Mouse (Mus musculus) urinary bladder, postnatal 4 days (tissue): ENCODE data around the gene Gbgt1.
A peak's percentile ranks its signal among the peaks of the same experiment; 100 is the strongest.
"Not testable (repeated sequence)": the region's sequence is repeated elsewhere in the genome, so short reads cannot be mapped to it uniquely, and the experiment has no call there.

ENCODE experiments used
- DNase-seq, 2 experiments: peaks; one replicate each; pipeline ENCODE4 v3.0.0; 2021 to 2022; ENCODE audit warnings: low spot score in 2 of 2

The Gbgt1 gene

GRCm38 (mm10) chr2:28498431-28498830, 1.7 kb downstream of the Gbgt1 start:
- peak in 1 of 2 experiments; percentile 39 for DNase-seq

DNA sequence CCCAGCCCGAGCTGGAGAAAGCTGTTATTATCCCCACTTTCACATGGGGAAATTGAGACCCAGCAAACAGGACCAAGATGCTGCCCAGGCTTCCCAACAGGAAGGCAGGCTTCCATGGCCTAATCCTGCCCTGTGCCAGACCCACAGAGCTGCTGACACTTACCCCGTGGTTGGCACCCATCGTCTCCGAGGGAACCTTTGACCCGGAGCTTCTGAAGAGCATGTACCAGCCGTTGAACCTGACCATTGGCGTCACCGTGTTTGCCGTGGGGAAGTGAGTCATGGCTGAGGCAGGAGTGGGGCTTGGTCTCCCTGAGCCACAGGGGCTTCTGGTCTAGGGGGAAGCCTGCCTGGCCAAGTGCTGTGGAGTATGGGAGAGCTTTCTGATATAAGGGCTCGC, 6.3 kb downstream of the Gbgt1 start:
- peak; percentile 15 to 56 for DNase-seq

- DNase-seq, result peak; percentile 12 to 53
These were observed 8.0 kb downstream of the Gbgt1 start for GRCm38 (mm10) chr2:28504676-28505075.

GRCm38 (mm10) chr2:28505795-28506194, 9.1 kb downstream of the Gbgt1 start, which contains the start of gene Gm10134:
Gm10134 (plus strand) TSS chr2:28506095.
- DNase-seq, result no peak

- DNase-seq, result peak; percentile 10 to 30
These were observed 9.6 kb downstream of the Gbgt1 start for GRCm38 (mm10) chr2:28506291-28506690.

DNA sequence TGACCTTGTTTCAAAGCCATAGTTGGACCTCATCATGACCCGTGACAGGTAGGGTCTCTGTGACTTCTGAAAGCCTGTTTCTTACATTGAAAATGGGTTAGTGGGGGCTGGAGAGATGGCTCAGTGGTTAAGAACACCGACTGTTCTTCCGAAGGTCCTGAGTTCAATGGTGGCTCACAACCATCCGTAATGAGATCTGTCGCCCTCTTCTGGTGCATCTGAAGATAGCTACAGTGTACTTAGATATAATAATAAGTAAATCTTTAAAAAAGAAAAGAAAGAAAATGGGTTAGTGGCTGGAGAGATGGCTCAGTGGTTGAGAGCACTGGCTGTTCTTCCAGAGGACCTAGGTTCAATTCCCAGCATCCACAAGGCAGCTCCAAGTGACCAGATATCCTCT, 14.9 kb downstream of the Gbgt1 start:
- DNase-seq, result not testable (repeated sequence)

- DNase-seq, result peak in 1 of 2 experiments; percentile 55
These were observed 16.2 kb downstream of the Gbgt1 start, which contains the start of gene Ralgds for GRCm38 (mm10) chr2:28512798-28513401. Ralgds (plus strand) TSS chr2:28513125.

GRCm38 (mm10) chr2:28513431-28514370, 17.0 kb downstream of the Gbgt1 start:
- no peak for DNase-seq

DNA sequence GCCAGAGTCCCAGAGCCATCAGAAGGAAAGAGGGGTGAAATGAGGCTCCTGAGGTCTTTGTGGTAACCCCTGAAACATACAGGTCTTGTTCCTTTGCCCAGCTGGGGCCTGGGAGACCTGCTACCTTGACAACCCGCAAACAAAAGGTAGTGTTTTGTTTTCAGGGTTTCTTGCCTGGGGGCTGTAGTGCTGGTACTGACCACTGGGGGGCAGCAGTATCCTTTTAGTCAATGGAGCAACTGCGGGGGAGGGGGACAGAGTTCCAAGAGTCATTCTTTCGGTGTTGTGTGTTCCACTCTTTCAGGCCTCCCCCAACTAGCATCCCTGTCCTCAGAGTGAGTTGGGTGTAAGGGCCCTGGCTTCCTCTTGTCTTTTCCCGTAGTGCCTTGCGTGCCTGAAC, 17.8 kb downstream of the Gbgt1 start:
- DNase-seq, result peak; percentile 70 to 90

- DNase-seq, result peak; percentile 60 to 85
These were observed 20.7 kb downstream of the Gbgt1 start for GRCm38 (mm10) chr2:28517206-28517909.

- DNase-seq, result no peak
These were observed 21.5 kb downstream of the Gbgt1 start for GRCm38 (mm10) chr2:28518231-28518630.

- DNase-seq, result no peak
These were observed 23.9 kb downstream of the Gbgt1 start for GRCm38 (mm10) chr2:28520581-28520980.

DNA sequence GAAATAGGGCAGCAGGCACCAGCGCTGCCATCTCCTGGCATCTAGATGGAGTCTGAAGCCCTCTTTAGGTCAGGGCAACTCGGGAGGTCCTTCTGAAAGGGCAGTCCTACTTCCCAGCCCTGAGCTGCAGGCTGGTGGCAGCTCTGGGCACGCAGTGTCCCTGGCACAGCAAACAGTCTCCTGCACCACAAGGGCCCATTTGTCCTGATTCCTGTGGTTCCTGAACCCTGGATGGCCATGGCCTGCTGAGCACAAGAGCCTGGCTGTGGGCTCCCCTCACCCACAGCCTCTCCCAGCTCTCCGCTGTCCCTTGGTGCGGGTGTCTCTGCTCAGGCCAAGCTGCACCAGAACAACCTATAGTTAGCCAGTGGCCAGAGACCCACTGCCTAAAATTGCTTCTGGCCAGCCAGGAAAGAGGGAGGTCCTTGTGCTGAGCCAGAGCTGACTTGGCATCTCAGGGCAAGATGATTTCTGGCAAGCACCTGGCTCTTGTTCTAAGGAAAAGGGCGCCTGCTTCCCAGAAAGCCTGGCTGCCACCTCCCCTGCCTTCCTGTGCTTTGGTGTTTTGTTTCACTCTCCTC, 25.0 kb downstream of the Gbgt1 start:
- DNase-seq, result no peak

- no peak for DNase-seq
These were observed 25.5 kb downstream of the Gbgt1 start for GRCm38 (mm10) chr2:28522166-28522565.

- peak; percentile 81 to 85 for DNase-seq
These were observed 27.0 kb downstream of the Gbgt1 start for GRCm38 (mm10) chr2:28523643-28524117.

- no peak for DNase-seq
These were observed 27.7 kb downstream of the Gbgt1 start for GRCm38 (mm10) chr2:28524406-28524805.

GRCm38 (mm10) chr2:28525219-28525942, 28.7 kb downstream of the Gbgt1 start:
- DNase-seq, result peak in 1 of 2 experiments; percentile 59

DNA sequence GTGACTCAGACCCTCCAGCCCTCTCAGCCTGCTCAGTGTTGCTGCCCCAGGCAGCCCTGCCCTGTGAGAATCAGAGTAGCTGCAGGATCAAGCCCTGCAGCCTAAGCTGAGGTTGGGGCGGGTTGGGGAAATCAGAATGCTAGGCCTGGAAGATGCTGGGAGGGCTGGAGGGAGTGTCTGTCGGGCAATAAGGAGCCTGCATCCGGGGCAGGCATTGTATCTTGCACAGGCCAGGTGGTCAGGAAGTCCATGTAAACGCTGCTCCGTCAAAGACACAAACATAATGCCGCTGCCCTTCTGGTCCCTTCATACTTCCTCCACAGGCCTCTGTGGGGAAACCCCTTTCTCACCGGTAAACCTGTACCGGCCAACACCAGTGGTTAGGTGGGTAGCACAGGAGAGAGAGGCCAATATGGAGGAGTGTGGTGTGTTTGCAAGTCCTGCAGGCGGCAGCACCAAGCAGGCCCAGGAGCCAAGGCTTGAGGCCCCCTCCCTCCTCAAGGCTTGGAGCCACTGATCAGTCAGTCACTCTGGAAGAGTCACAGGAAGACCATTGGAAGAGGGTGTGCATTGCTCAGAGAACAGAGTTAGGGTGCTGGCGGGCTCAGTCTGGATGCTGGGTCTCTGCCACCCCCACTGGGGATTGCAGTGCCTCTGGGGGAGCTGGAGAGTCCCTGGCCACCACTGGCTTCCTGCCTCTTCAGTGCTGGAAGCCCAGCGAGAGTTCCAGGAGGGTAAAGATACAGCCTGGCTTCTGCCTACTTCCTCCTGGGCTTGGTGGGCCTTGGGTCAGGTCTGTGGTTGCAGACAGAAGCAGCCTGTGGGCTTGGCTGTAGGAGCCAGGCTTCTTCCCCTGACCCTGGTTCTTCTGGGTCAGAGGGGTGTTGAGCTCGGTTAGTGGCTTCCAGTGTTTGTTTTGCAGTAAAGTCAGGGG, 29.5 kb downstream of the Gbgt1 start:
- DNase-seq, result no peak

DNA sequence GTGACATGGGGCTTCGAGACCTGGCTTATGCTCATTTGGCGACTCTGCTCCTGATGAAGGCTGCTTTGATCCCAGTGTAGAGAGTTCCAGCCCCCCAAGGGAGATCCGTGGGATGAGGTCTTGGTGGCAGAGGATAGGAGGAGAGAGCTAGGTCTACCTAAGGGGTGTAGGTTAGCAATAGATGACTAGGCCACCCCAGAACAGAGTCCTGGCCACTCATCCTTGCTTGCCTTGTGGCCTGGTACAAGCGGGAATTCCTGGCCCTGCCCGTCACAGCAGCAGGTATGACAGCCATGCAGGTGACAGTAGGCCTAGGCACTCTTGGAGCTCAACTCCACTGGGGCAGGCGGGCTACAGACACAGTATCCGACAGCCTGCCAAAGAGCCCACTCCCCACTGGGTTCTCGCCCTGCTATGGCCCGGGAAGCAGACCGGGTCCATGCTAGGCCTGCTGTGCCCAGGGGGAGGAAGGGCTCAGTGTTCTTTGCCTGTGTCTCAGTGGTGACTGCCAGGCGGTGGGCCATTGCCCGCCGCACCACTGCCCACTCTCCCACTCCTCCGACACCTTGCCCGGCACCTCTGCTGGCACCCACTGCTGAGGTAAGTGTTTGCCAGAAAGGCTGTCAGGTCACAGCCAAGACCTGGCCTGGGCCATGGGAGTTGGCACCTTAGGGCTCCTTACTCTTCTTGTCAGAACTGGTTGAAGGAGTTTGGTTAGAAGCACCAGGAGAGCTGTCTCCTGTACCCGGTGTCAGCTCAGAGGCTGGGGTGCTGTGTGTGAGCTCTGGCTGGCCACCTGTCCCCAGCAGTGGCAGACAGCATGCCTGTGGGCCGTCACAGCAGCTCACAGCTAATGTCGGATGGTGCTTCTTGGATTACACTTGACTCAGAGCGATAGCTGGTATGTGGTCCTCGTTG, 31.0 kb downstream of the Gbgt1 start:
- no peak for DNase-seq
